In the genomic region with DNA sequence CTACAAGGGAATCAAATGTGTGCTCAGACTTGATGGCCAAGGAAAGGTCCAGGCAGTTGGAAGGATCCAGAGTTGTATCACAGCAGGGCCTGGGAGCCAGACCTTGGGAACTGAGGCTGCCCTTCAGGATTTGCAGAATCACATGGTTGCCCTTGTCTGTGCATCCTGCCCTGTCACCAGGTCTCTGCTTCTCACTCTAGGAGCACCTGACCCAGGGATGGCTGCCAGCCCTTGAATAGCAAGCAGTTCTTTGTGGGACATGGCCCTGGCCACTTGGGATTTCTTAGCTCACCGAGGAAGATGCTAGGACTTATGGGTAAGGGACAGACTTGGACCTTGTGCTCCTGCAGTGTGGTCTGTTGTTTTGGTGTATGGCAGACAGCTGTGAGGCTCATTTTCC, we compare ENCODE assay signal across 27 mouse cellular contexts. TPM values are rescaled to one million over a fixed set of nuclear protein-coding genes. Genes with fewer than 3 reads are reported as not detected.
A peak's percentile ranks its signal among the peaks of the same experiment; 100 is the strongest.
DNase-seq lines count a peak whose midpoint lies in the region; ATAC-seq lines count a peak whose summit lies in the region.
"Had no signal": no experiment of that assay in that cellular context is flagged by ENCODE, and none has a peak within 500 bp of the region (broad histone marks: within the 10 kb centered on the region; RNA-seq: fewer than 3 reads in every experiment).

No protein-coding gene starts in this region.

- 0 out of 2 replicates have a peak overlapping the region, but pooled peaks have one; percentile 22 for H3K27ac ChIP-seq in forebrain, embryonic 10.5 days
- H3K27ac ChIP-seq in forebrain, embryonic 13.5 days: no peak overlapping the region
- peak overlapping the region; percentile 38; the same call in 1 of the 2 replicates for H3K27ac ChIP-seq in heart, embryonic 12.5 days (ENCODE audit: poor library complexity, severe bottlenecking)
- H3K27ac ChIP-seq in kidney, embryonic 14.5 days (ENCODE audit: low read depth, low read length): no peak overlapping the region
- H3K27ac ChIP-seq: embryonic facial prominence, embryonic 12.5 days; limb, embryonic 13.5 days; midbrain, embryonic 10.5 days; midbrain, embryonic 15.5 days; neural tube, embryonic 15.5 days had no signal

- WGBS in forebrain, embryonic 10.5 days: 100% methylated on average over 1 of the region's 1 CpGs
- 94% methylated on average over 1 of the region's 1 CpGs for WGBS in forebrain, embryonic 13.5 days
- WGBS in heart, embryonic 12.5 days: 68% methylated on average over 1 of the region's 1 CpGs
- 100% methylated on average over 1 of the region's 1 CpGs for WGBS in kidney, embryonic 14.5 days

- H3K9ac ChIP-seq in forebrain, embryonic 13.5 days: no peak overlapping the region
- H3K9ac ChIP-seq in heart, embryonic 12.5 days: no peak overlapping the region
- no peak overlapping the region for H3K9ac ChIP-seq in kidney, embryonic 14.5 days (ENCODE audit: low read depth, low read length)
- H3K9ac ChIP-seq: embryonic facial prominence, embryonic 12.5 days; limb, embryonic 13.5 days; lung, embryonic 15.5 days; midbrain, embryonic 15.5 days; neural tube, embryonic 15.5 days had no signal

- no peak for DNase-seq in forebrain, embryonic 10.5 days (ENCODE audit: extremely low spot score, low spot score)
- DNase-seq in heart, adult 9 months (ENCODE audit: low spot score in 2 of 2): no peak
- DNase-seq in kidney, adult 11 months: peak; percentile 65
- DNase-seq in kidney, postnatal 36 days: peak; percentile 50 to 59
- no peak for DNase-seq in kidney, adult 9 months
- DNase-seq: adrenal gland, postnatal 10 days; cerebellum, adult 11-12 months; cerebellum, adult 9-11 months; embryo, embryonic 11 days; gastrocnemius, postnatal 10 days; kidney, postnatal 4 days; retina, postnatal 1 day; right cerebral cortex, postnatal 14 days; thymus, postnatal 4 days had no signal

- ATAC-seq in forebrain, embryonic 13.5 days: no peak
- ATAC-seq in heart, embryonic 12.5 days (ENCODE audit: insufficient number of reproducible peaks, low FRiP score): no peak
- no peak for ATAC-seq in kidney, embryonic 14.5 days (ENCODE audit: low FRiP score, low TSS enrichment)
- ATAC-seq: forebrain, embryonic 16.5 days; hindbrain, embryonic 16.5 days; midbrain, embryonic 15.5 days had no signal

- H3K4me1 ChIP-seq in forebrain, embryonic 10.5 days: peaks cover 79% of the 10 kb centered on the region
- H3K4me1 ChIP-seq in forebrain, embryonic 13.5 days: peaks cover 26% of the 10 kb centered on the region
- peaks cover 78% of the 10 kb centered on the region for H3K4me1 ChIP-seq in heart, embryonic 12.5 days (replicated peaks)
- peaks cover 39% of the 10 kb centered on the region for H3K4me1 ChIP-seq in kidney, embryonic 14.5 days (ENCODE audit: control insufficient read depth, insufficient read depth, low read length)

- H3K4me3 ChIP-seq in forebrain, embryonic 10.5 days: no peak overlapping the region
- no peak overlapping the region for H3K4me3 ChIP-seq in forebrain, embryonic 13.5 days
- no peak overlapping the region for H3K4me3 ChIP-seq in heart, embryonic 12.5 days
- no peak overlapping the region for H3K4me3 ChIP-seq in kidney, embryonic 14.5 days (ENCODE audit: low read length)
- H3K4me3 ChIP-seq: embryonic facial prominence, embryonic 12.5 days; limb, embryonic 13.5 days; lung, embryonic 15.5 days; midbrain, embryonic 10.5 days; midbrain, embryonic 15.5 days; neural tube, embryonic 15.5 days had no signal

- H3K9me3 ChIP-seq in forebrain, embryonic 10.5 days: no peaks in the 10 kb centered on the region
- no peaks in the 10 kb centered on the region for H3K9me3 ChIP-seq in forebrain, embryonic 13.5 days (replicated peaks)
- H3K9me3 ChIP-seq in heart, embryonic 12.5 days (replicated peaks): no peaks in the 10 kb centered on the region
- H3K9me3 ChIP-seq in kidney, embryonic 14.5 days (ENCODE audit: control insufficient read depth, low read length): no peaks in the 10 kb centered on the region
- H3K9me3 ChIP-seq: embryonic facial prominence, embryonic 12.5 days; limb, embryonic 13.5 days; lung, embryonic 15.5 days; midbrain, embryonic 10.5 days; midbrain, embryonic 15.5 days; neural tube, embryonic 15.5 days had no signal

- peaks cover 35% of the 10 kb centered on the region for H3K36me3 ChIP-seq in forebrain, embryonic 10.5 days (replicated peaks)
- 0 out of 2 replicates have a peak, but pooled peaks cover 3% of the 10 kb centered on the region for H3K36me3 ChIP-seq in forebrain, embryonic 13.5 days (ENCODE audit: poor library complexity, severe bottlenecking)
- 0 out of 2 replicates have a peak, but pooled peaks cover 3% of the 10 kb centered on the region for H3K36me3 ChIP-seq in heart, embryonic 12.5 days
- no peaks in the 10 kb centered on the region for H3K36me3 ChIP-seq in kidney, embryonic 14.5 days (ENCODE audit: control insufficient read depth, insufficient read depth, low read length)
- H3K36me3 ChIP-seq: G1E; lung, embryonic 15.5 days; midbrain, embryonic 15.5 days; neural tube, embryonic 15.5 days had no signal

- no peak overlapping the region for H3K4me2 ChIP-seq in forebrain, embryonic 13.5 days
- no peak overlapping the region for H3K4me2 ChIP-seq in heart, embryonic 12.5 days
- H3K4me2 ChIP-seq in kidney, embryonic 14.5 days (replicated peaks; ENCODE audit: low read depth, low read length): no peak overlapping the region
- H3K4me2 ChIP-seq: embryonic facial prominence, embryonic 12.5 days; limb, embryonic 13.5 days; liver, embryonic 11.5 days; lung, embryonic 15.5 days; midbrain, embryonic 15.5 days; neural tube, embryonic 15.5 days had no signal

- H3K27me3 ChIP-seq in forebrain, embryonic 10.5 days (ENCODE audit: poor library complexity, severe bottlenecking): no peaks in the 10 kb centered on the region
- no peaks in the 10 kb centered on the region for H3K27me3 ChIP-seq in forebrain, embryonic 13.5 days
- no peaks in the 10 kb centered on the region for H3K27me3 ChIP-seq in heart, embryonic 12.5 days (replicated peaks)
- no peaks in the 10 kb centered on the region for H3K27me3 ChIP-seq in kidney, embryonic 14.5 days (ENCODE audit: control insufficient read depth, insufficient read depth, low read length)
- H3K27me3 ChIP-seq: embryonic facial prominence, embryonic 12.5 days; limb, embryonic 13.5 days; lung, embryonic 15.5 days; midbrain, embryonic 15.5 days; neural tube, embryonic 15.5 days had no signal

RNA-seq across cellular contexts. Expression of a gene that starts 42.3 kb away (rescaled TPM):
- polyA plus RNA-seq in forebrain, embryonic 10.5 days (2016; fragmentation: Nextera tagmentation; extraction: Ambion mirVana): 27.7 and 28.7 TPM in 2 replicates
- polyA plus RNA-seq in forebrain, embryonic 13.5 days (2015; fragmentation: Nextera tagmentation; extraction: Ambion mirVana): 16.1 and 18.4 TPM in 2 replicates
- polyA plus RNA-seq in heart, embryonic 12.5 days (2016; fragmentation: Nextera tagmentation; extraction: Ambion mirVana): 25.8 and 28.1 TPM in 2 replicates
- polyA plus RNA-seq in kidney, embryonic 14.5 days (2014; fragmentation: Nextera tagmentation; extraction: Ambion mirVana): 14.9 and 26.1 TPM in 2 replicates
- polyA plus RNA-seq: G1E had no signal

Comparison
In these comparisons a context has a peak if more than half of its experiments do, and no peak if none do; other contexts are left out.
1. DNase-seq: peak in kidney, adult 11 months (single experiment) and kidney, postnatal 36 days (2 of 2); none in forebrain, embryonic 10.5 days (single experiment), heart, adult 9 months (0 of 2) and kidney, adult 9 months (single experiment).
2. H3K27ac ChIP-seq: peak in forebrain, embryonic 10.5 days (single experiment) and heart, embryonic 12.5 days (single experiment); none in forebrain, embryonic 13.5 days (single experiment) and kidney, embryonic 14.5 days (single experiment).